Mouse (Mus musculus) heart, adult 2 months (tissue): Measurements from ENCODE around the gene Naaa. TPM values are rescaled to one million over a fixed set of nuclear protein-coding genes. Genes with fewer than 3 reads are reported as not detected.

Source experiments
- DNase-seq, 2 experiments: peaks; one replicate each; pipeline ENCODE4 v3.0.0; 2021
- H3K27ac ChIP-seq: fragments of 200-600 bp; 2 replicates; pipeline ENCODE4 v1.8.1; 2022
- H3K27me3 ChIP-seq: fragments of 200-500 bp; 2 replicates; pipeline ENCODE4 v1.6.1; 2012; ENCODE audit warnings: mild to moderate bottlenecking, low read length, inconsistent platforms, mixed read lengths; ENCODE audit not compliant: control insufficient read depth, insufficient read depth
- H3K36me3 ChIP-seq: fragments of 200-500 bp; 2 replicates; pipeline ENCODE4 v1.6.1; 2012; ENCODE audit warnings: low read length, inconsistent platforms; ENCODE audit not compliant: control insufficient read depth, insufficient read depth
- H3K4me1 ChIP-seq: fragments of 200-500 bp; 2 replicates; pipeline ENCODE4 v1.6.1; 2011; ENCODE audit warnings: low read length; ENCODE audit not compliant: control insufficient read depth, insufficient read depth
- H3K4me3 ChIP-seq: fragments of 200-600 bp; 2 replicates; pipeline ENCODE4 v1.8.1; 2022
- H3K79me2 ChIP-seq: fragments of 200-500 bp; replicated peaks from 2 replicates; pipeline ENCODE4 v1.6.1; 2012; ENCODE audit warnings: mild to moderate bottlenecking, inconsistent platforms, low read length, moderate library complexity, mixed read lengths; ENCODE audit not compliant: control insufficient read depth, insufficient read depth
- H3K9ac ChIP-seq: fragments of 200-500 bp; 2 replicates; pipeline ENCODE4 v1.6.1; 2012; ENCODE audit warnings: low read depth, mild to moderate bottlenecking, control low read depth, inconsistent platforms, low read length, mixed read lengths
- CTCF ChIP-seq: fragments of 200-600 bp; IDR thresholded peaks from 2 replicates; pipeline ENCODE4 v1.8.1; 2022; ENCODE audit warnings: antibody characterized with exemption, mild to moderate bottlenecking, moderate library complexity
- EP300 ChIP-seq: fragments of 200-500 bp; IDR thresholded peaks from 2 replicates; pipeline ENCODE4 v1.6.1; 2011; ENCODE audit warnings: low read depth, low read length, control low read depth; ENCODE audit not compliant: insufficient read depth
- POLR2A ChIP-seq: fragments of 200-500 bp; IDR thresholded peaks from 2 replicates; pipeline ENCODE4 v1.6.1; 2011; ENCODE audit warnings: mild to moderate bottlenecking, low read depth, low read length, control low read depth; ENCODE audit not compliant: insufficient read depth
- WGBS: fragments of 180-500 bp; shearing (Covaris S2); methylation state at CpG from one replicate; pipeline ENCODE4 v1.1.7; 2018; 5-methylcytosine and 5-hydroxymethylcytosine counted together
- intact Hi-C: fragments of 180-260 bp; cut with DNase I; formaldehyde crosslinking; loops from one replicate; pipeline ENCODE4 v1.15.1; 2025
- polyA plus RNA-seq: library from polyadenylated mRNA; depleted of rRNA; stranded (reverse); fragments of >200 nt; gene quantifications from 2 replicates; pipeline ENCODE4 v1.2.3, GENCODE M21; 2012
- total RNA-seq, 2 experiments: library from RNA; stranded (reverse); gene quantifications; 2 replicates each; pipeline ENCODE4 v1.2.3; 2021

Naaa gene
- total and polyA plus RNA-seq, 3 experiments = 14.2 to 16.8 (median 16.1) TPM

- intact Hi-C loops = loop anchor here (2.0 kb wide), 1 partner anchor 30 kb away; no protein-coding TSS in a partner anchor
- peaks cover 2% of the 10 kb centered on the region for H3K36me3 ChIP-seq
- no peak for TF ChIP-seq POLR2A
- no peak for TF ChIP-seq CTCF
- TF ChIP-seq EP300 = no peak
- H3K4me3 ChIP-seq = no peak overlapping the region
- H3K27ac ChIP-seq = no peak overlapping the region
- H3K4me1 ChIP-seq = peaks cover 5% of the 10 kb centered on the region
- 78% methylated on average over 10 of the region's 10 CpGs for WGBS
- H3K79me2 ChIP-seq = no peaks in the 10 kb centered on the region
- no peak overlapping the region for H3K9ac ChIP-seq
- peak in 1 of 2 experiments; percentile 51 for DNase-seq
- H3K27me3 ChIP-seq = no peaks in the 10 kb centered on the region
These were observed 1.1 kb upstream of the Naaa start for GRCm38 (mm10) chr5:92278942-92279537.

GRCm38 (mm10) chr5:92270496-92270895 lies 7.5 kb downstream of the Naaa start:
- Histone ChIP-seq H3K27me3 (no peaks in the 10 kb centered on the region), H3K9ac (no peak overlapping the region), H3K27ac (no peak overlapping the region), H3K4me3 (no peak overlapping the region), H3K4me1 (no peaks in the 10 kb centered on the region), H3K36me3 (no peaks in the 10 kb centered on the region), H3K79me2 (no peaks in the 10 kb centered on the region)
- TF ChIP-seq CTCF (no peak), EP300 (no peak)
- 86% methylated on average over 7 of the region's 7 CpGs for WGBS
- no peak for DNase-seq
- intact Hi-C loops = no loop called here

- Histone ChIP-seq H3K9ac (no peak overlapping the region), H3K79me2 (no peaks in the 10 kb centered on the region), H3K4me3 (no peak overlapping the region), H3K36me3 (no peaks in the 10 kb centered on the region), H3K4me1 (peaks cover 2% of the 10 kb centered on the region), H3K27ac (no peak overlapping the region), H3K27me3 (no peaks in the 10 kb centered on the region)
- WGBS = 13% methylated on average over 4 of the region's 4 CpGs
- DNase-seq = peak; percentile 50 to 70
- 0 out of 2 replicates have a peak, but pooled peaks have one; percentile 36 for TF ChIP-seq EP300
- no peak for TF ChIP-seq CTCF
- no peak for TF ChIP-seq POLR2A
- intact Hi-C loops = no loop called here
These were observed 14.1 kb downstream of the Naaa start for GRCm38 (mm10) chr5:92263761-92264359.

- intact Hi-C loops = no loop called here
- peaks cover 2% of the 10 kb centered on the region for H3K4me1 ChIP-seq
- no peak overlapping the region for H3K9ac ChIP-seq
- no peak overlapping the region for H3K27ac ChIP-seq
- no peak overlapping the region for H3K4me3 ChIP-seq
- no peaks in the 10 kb centered on the region for H3K79me2 ChIP-seq
- TF ChIP-seq EP300 (no peak), CTCF (no peak), POLR2A (no peak)
- H3K36me3 ChIP-seq = no peaks in the 10 kb centered on the region
- WGBS = 88% methylated on average over 8 of the region's 8 CpGs
- DNase-seq = no peak
- no peaks in the 10 kb centered on the region for H3K27me3 ChIP-seq
These were observed 15.3 kb downstream of the Naaa start for GRCm38 (mm10) chr5:92262646-92263045.

- H3K4me3 ChIP-seq = no peak within 1 kb of the TSS
- TF ChIP-seq POLR2A = no peak
- no peak for TF ChIP-seq CTCF
- no peak for TF ChIP-seq EP300
- no peaks in the 10 kb centered on the region for H3K27me3 ChIP-seq
- WGBS = 48% methylated on average over 6 of the region's 6 CpGs
- intact Hi-C loops = no loop called here
- no peaks in the 10 kb centered on the region for H3K4me1 ChIP-seq
- no peaks in the 10 kb centered on the region for H3K79me2 ChIP-seq
- no peak for DNase-seq
- no peak within 1 kb of the TSS for H3K9ac ChIP-seq
- H3K27ac ChIP-seq = no peak within 1 kb of the TSS
- no peaks in the 10 kb centered on the region for H3K36me3 ChIP-seq
These were observed 21.8 kb downstream of the Naaa start, which contains the start of gene Ppef2 for GRCm38 (mm10) chr5:92256218-92256617. Gene Ppef2, minus strand, starts transcription at chr5:92256278.

- no peaks in the 10 kb centered on the region for H3K27me3 ChIP-seq
- 72% methylated on average over 6 of the region's 6 CpGs for WGBS
- H3K79me2 ChIP-seq = no peaks in the 10 kb centered on the region
- no peaks in the 10 kb centered on the region for H3K4me1 ChIP-seq
- no peak overlapping the region for H3K4me3 ChIP-seq
- no peak overlapping the region for H3K9ac ChIP-seq
- intact Hi-C loops = no loop called here
- H3K27ac ChIP-seq = no peak overlapping the region
- H3K36me3 ChIP-seq = no peaks in the 10 kb centered on the region
- TF ChIP-seq POLR2A (no peak), EP300 (no peak), CTCF (no peak)
- DNase-seq = no peak
These were observed 23.5 kb downstream of the Naaa start for GRCm38 (mm10) chr5:92254476-92254875.
